Mouse (Mus musculus) hindbrain, embryonic 13.5 days (tissue): ENCODE results near the gene Tbck. TPM values are rescaled to one million over a fixed set of nuclear protein-coding genes. Genes with fewer than 3 reads are reported as not detected.
A peak's percentile ranks its signal among the peaks of the same experiment; 100 is the strongest.

Experiments
- ATAC-seq: fragments of 200-750 bp; cut with Nextera tagmentation; 2 replicates; pipeline ENCODE4 v1.8.0; 2017; ENCODE audit warnings: moderate TSS enrichment; ENCODE audit not compliant: low FRiP score
- H3K27ac ChIP-seq: fragments of 300-500 bp; sonication (generic); 2 replicates; pipeline ENCODE4 v1.5.1; 2015; ENCODE audit warnings: inconsistent platforms, mild to moderate bottlenecking, moderate library complexity
- H3K27me3 ChIP-seq: fragments of 300-500 bp; sonication (generic); 2 replicates; pipeline ENCODE4 v1.6.1; 2015; ENCODE audit warnings: mild to moderate bottlenecking, inconsistent platforms
- H3K36me3 ChIP-seq: fragments of 300-500 bp; sonication (generic); 2 replicates; pipeline ENCODE4 v1.6.1; 2015; ENCODE audit warnings: mild to moderate bottlenecking, inconsistent platforms
- H3K4me1 ChIP-seq: fragments of 300-500 bp; sonication (generic); replicated peaks from 2 replicates; pipeline ENCODE4 v1.6.1; 2015; ENCODE audit warnings: inconsistent platforms
- H3K4me2 ChIP-seq: fragments of 300-500 bp; sonication (generic); 2 replicates; pipeline ENCODE4 v1.6.1; 2015; ENCODE audit warnings: inconsistent platforms, mild to moderate bottlenecking, moderate library complexity
- H3K4me3 ChIP-seq: fragments of 300-500 bp; sonication (generic); 2 replicates; pipeline ENCODE4 v1.5.1; 2015; ENCODE audit warnings: mild to moderate bottlenecking, inconsistent platforms
- H3K9ac ChIP-seq: fragments of 300-500 bp; sonication (generic); 2 replicates; pipeline ENCODE4 v1.6.1; 2015; ENCODE audit warnings: mild to moderate bottlenecking, inconsistent platforms
- H3K9me3 ChIP-seq: fragments of 300-500 bp; sonication (generic); 2 replicates; pipeline ENCODE4 v1.6.1; 2016; ENCODE audit warnings: inconsistent platforms
- WGBS: fragments of 180-500 bp; shearing (Covaris S2); methylation state at CpG from one replicate; pipeline ENCODE4 v1.1.7; 2015; 5-methylcytosine and 5-hydroxymethylcytosine counted together
- polyA plus RNA-seq: library from polyadenylated mRNA; unstranded; fragments of >200 nt; fragmentation: Nextera tagmentation; extraction: Ambion mirVana; gene quantifications from 2 replicates; pipeline ENCODE4 v1.2.1, GENCODE M21; 2015

The Tbck gene
- 33.3 and 37.2 TPM in 2 replicates for polyA plus RNA-seq

- no peaks in the 10 kb centered on the region for H3K27me3 ChIP-seq
- peak; percentile 98 for ATAC-seq
- peak within 1 kb of the TSS; percentile 83 for H3K4me3 ChIP-seq
- no peaks in the 10 kb centered on the region for H3K9me3 ChIP-seq
- H3K4me1 ChIP-seq, result peaks cover 18% of the 10 kb centered on the region
- peak within 1 kb of the TSS; percentile 90 for H3K27ac ChIP-seq
- WGBS, result 1% methylated on average over 40 of the region's 42 CpGs
- H3K9ac ChIP-seq, result peak within 1 kb of the TSS; percentile 86
- peak within 1 kb of the TSS; percentile 69 for H3K4me2 ChIP-seq
- H3K36me3 ChIP-seq, result peaks cover 9% of the 10 kb centered on the region
These were observed at the start of gene Tbck for GRCm38 (mm10) chr3:132683447-132684230. Tbck (plus strand) TSS chr3:132684144.

GRCm38 (mm10) chr3:132637080-132637479 lies 46.9 kb upstream of the Tbck start:
- no peak for ATAC-seq
- H3K4me2 ChIP-seq, result no peak overlapping the region
- no peak overlapping the region for H3K4me3 ChIP-seq
- no peak overlapping the region for H3K27ac ChIP-seq
- 92% methylated on average over 3 of the region's 3 CpGs for WGBS
- no peak overlapping the region for H3K9ac ChIP-seq
- H3K4me1 ChIP-seq, result no peaks in the 10 kb centered on the region
- no peaks in the 10 kb centered on the region for H3K9me3 ChIP-seq
- H3K36me3 ChIP-seq, result no peaks in the 10 kb centered on the region
- H3K27me3 ChIP-seq, result no peaks in the 10 kb centered on the region

GRCm38 (mm10) chr3:132644071-132644470 lies 39.9 kb upstream of the Tbck start:
- H3K36me3 ChIP-seq, result no peaks in the 10 kb centered on the region
- no peaks in the 10 kb centered on the region for H3K27me3 ChIP-seq
- no peak overlapping the region for H3K9ac ChIP-seq
- no peaks in the 10 kb centered on the region for H3K9me3 ChIP-seq
- ATAC-seq, result no peak
- no peaks in the 10 kb centered on the region for H3K4me1 ChIP-seq
- no peak overlapping the region for H3K4me2 ChIP-seq
- no peak overlapping the region for H3K4me3 ChIP-seq
- WGBS, result 88% methylated on average over 4 of the region's 4 CpGs
- no peak overlapping the region for H3K27ac ChIP-seq

DNA sequence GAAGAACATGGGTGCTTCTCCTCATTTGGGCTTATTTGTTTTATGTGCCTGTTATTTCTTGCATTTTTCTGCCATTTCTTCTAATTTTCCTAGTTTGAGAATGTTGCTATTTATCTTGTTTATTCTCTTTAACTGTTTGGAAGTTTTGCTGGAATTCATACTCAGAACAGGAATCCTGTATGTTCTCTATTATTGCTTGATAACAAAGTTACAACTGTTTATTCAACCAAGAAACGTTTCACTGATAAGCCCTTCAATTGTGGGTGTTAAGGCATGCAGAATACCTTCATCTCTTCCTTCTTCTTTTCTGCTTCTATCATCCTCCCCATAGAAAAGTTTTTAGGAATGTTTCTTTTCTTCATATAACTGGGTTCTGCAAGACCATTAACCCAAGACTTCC lies 37.1 kb upstream of the Tbck start:
- no peak for ATAC-seq
- no peaks in the 10 kb centered on the region for H3K27me3 ChIP-seq

GRCm38 (mm10) chr3:132649368-132649767 lies 34.6 kb upstream of the Tbck start:
- Histone ChIP-seq H3K36me3 (no peaks in the 10 kb centered on the region), H3K27ac (no peak overlapping the region), H3K9ac (no peak overlapping the region), H3K4me1 (no peaks in the 10 kb centered on the region), H3K27me3 (no peaks in the 10 kb centered on the region), H3K4me3 (no peak overlapping the region), H3K4me2 (no peak overlapping the region), H3K9me3 (no peaks in the 10 kb centered on the region)
- WGBS, result 91% methylated on average over 7 of the region's 7 CpGs
- no peak for ATAC-seq

More for the DNA sequence above, 37.1 kb upstream of the Tbck start:
- Histone ChIP-seq H3K4me3 (no peak overlapping the region), H3K4me2 (no peak overlapping the region), H3K4me1 (no peaks in the 10 kb centered on the region), H3K9ac (no peak overlapping the region), H3K36me3 (no peaks in the 10 kb centered on the region), H3K9me3 (no peaks in the 10 kb centered on the region), H3K27ac (no peak overlapping the region)
- 55% methylated on average over 1 of the region's 1 CpGs for WGBS

GRCm38 (mm10) chr3:132650191-132650590 lies 33.8 kb upstream of the Tbck start:
- Histone ChIP-seq H3K9me3 (no peaks in the 10 kb centered on the region), H3K4me2 (no peak overlapping the region), H3K9ac (no peak overlapping the region), H3K27me3 (no peaks in the 10 kb centered on the region), H3K36me3 (0 out of 2 replicates have a peak, but pooled peaks cover under 1% of the 10 kb centered on the region), H3K4me3 (no peak overlapping the region), H3K4me1 (no peaks in the 10 kb centered on the region), H3K27ac (no peak overlapping the region)
- ATAC-seq, result no peak
- WGBS, result 87% methylated on average over 5 of the region's 5 CpGs

- ATAC-seq, result no peak
- WGBS, result 94% methylated on average over 3 of the region's 3 CpGs
- no peaks in the 10 kb centered on the region for H3K4me1 ChIP-seq
These were observed 32.2 kb upstream of the Tbck start for GRCm38 (mm10) chr3:132651776-132652175.

DNA sequence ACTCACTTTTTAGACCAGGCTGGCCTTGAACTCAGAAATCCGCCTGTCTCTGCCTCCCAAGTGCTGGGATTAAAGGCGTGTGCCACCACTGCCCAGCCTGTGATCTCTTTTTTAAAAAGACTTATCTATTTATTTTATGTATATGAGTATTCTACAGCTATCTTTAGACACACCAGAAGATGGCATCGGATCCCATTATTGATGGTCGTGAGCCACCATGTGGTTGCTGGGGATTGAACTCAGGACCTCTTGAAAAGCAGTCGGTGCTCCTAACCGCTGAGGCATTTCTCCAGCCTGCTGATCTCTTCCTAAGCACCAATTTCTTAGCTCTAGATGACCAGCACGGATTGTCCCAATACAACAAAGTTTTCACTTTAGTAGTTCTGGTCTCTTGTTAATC lies 30.0 kb upstream of the Tbck start:
- H3K4me1 ChIP-seq, result no peaks in the 10 kb centered on the region
- peaks cover 12% of the 10 kb centered on the region for H3K36me3 ChIP-seq
- H3K9ac ChIP-seq, result no peak overlapping the region
- no peaks in the 10 kb centered on the region for H3K27me3 ChIP-seq
- WGBS, result 90% methylated on average over 7 of the region's 7 CpGs
- H3K4me3 ChIP-seq, result no peak overlapping the region
- no peak overlapping the region for H3K27ac ChIP-seq
- no peaks in the 10 kb centered on the region for H3K9me3 ChIP-seq
- no peak overlapping the region for H3K4me2 ChIP-seq
- ATAC-seq, result no peak

More at GRCm38 (mm10) chr3:132651776-132652175, 32.2 kb upstream of the Tbck start:
- Histone ChIP-seq H3K27ac (no peak overlapping the region), H3K9ac (no peak overlapping the region), H3K36me3 (peaks cover 6% of the 10 kb centered on the region; the same call in 1 of the 2 replicates), H3K9me3 (no peaks in the 10 kb centered on the region), H3K4me2 (no peak overlapping the region), H3K4me3 (no peak overlapping the region), H3K27me3 (no peaks in the 10 kb centered on the region)

- Histone ChIP-seq H3K36me3 (peaks cover 31% of the 10 kb centered on the region), H3K4me2 (no peak overlapping the region), H3K9ac (no peak overlapping the region), H3K27me3 (no peaks in the 10 kb centered on the region), H3K4me3 (no peak overlapping the region), H3K9me3 (no peaks in the 10 kb centered on the region), H3K27ac (no peak overlapping the region), H3K4me1 (no peaks in the 10 kb centered on the region)
- no peak for ATAC-seq
- WGBS, result 61% methylated on average over 2 of the region's 2 CpGs
These were observed 28.0 kb upstream of the Tbck start for GRCm38 (mm10) chr3:132655955-132656354.

DNA sequence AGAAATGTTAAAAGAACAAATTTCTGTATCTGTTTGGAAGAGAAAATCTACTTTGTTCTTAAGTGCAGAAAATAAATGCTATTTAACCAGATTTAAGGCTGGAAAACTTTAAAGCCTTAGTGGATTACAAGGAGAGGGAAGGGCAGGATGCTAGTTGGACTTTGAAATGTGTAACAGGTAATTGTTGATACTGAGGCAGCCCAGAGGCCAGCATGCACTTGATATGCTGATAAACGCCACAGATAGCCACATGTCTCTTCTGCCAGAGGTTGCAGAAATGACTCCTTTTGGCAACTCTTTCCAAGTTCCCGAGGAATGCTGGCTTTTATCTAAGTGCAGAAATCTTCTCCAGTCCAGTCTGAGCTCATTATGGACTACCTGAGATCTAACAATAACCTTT lies 6.5 kb upstream of the Tbck start:
- Histone ChIP-seq H3K9me3 (no peaks in the 10 kb centered on the region), H3K4me2 (no peak overlapping the region), H3K9ac (no peak overlapping the region), H3K27me3 (no peaks in the 10 kb centered on the region), H3K4me3 (no peak overlapping the region), H3K36me3 (peaks cover 20% of the 10 kb centered on the region), H3K4me1 (peaks cover 4% of the 10 kb centered on the region), H3K27ac (no peak overlapping the region)
- ATAC-seq, result no peak
- 90% methylated on average over 2 of the region's 2 CpGs for WGBS

- peaks cover 11% of the 10 kb centered on the region for H3K36me3 ChIP-seq
- H3K27me3 ChIP-seq, result no peaks in the 10 kb centered on the region
- H3K4me1 ChIP-seq, result peaks cover 18% of the 10 kb centered on the region
- no peak for ATAC-seq
- H3K9ac ChIP-seq, result peak within 1 kb of the TSS; percentile 86
- H3K4me3 ChIP-seq, result peak within 1 kb of the TSS; percentile 83
- H3K27ac ChIP-seq, result peak within 1 kb of the TSS; percentile 90
- no peaks in the 10 kb centered on the region for H3K9me3 ChIP-seq
- H3K4me2 ChIP-seq, result peak within 1 kb of the TSS; percentile 69
- WGBS, result 3% methylated on average over 27 of the region's 27 CpGs
These were observed 436 bp downstream of the Tbck start, which contains the start of gene Aimp1 for GRCm38 (mm10) chr3:132684231-132684928. Aimp1 (minus strand) TSS chr3:132684370.

DNA sequence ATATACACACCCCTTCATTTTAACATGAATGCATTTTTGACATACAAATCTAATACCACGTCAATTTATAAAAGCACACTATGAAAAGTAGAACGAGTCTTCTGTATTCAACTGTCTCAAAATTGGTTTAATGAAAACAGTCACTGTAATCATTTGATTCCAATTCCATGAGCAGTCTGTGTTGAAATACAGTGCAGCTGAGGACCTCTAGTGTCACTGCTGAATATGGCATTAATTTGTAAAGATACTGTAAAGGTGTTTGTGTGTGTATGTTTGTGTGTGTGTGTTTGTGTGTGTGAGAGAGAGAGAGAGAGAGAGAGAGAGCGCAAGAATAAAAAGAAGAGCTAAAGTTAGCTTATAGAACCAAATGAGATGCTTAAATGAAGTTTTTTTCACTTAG lies 17.4 kb downstream of the Tbck start:
- H3K27ac ChIP-seq, result no peak overlapping the region
- 83% methylated on average over 3 of the region's 3 CpGs for WGBS

More for the DNA sequence above, 17.4 kb downstream of the Tbck start:
- Histone ChIP-seq H3K36me3 (peaks cover 3% of the 10 kb centered on the region; the same call in 1 of the 2 replicates), H3K4me1 (no peaks in the 10 kb centered on the region), H3K27me3 (no peaks in the 10 kb centered on the region), H3K9me3 (no peaks in the 10 kb centered on the region), H3K4me2 (no peak overlapping the region), H3K9ac (no peak overlapping the region), H3K4me3 (no peak overlapping the region)
- ATAC-seq, result no peak
